Comparison of ENCODE assay signal across 12 mouse cellular contexts in the genomic region with DNA sequence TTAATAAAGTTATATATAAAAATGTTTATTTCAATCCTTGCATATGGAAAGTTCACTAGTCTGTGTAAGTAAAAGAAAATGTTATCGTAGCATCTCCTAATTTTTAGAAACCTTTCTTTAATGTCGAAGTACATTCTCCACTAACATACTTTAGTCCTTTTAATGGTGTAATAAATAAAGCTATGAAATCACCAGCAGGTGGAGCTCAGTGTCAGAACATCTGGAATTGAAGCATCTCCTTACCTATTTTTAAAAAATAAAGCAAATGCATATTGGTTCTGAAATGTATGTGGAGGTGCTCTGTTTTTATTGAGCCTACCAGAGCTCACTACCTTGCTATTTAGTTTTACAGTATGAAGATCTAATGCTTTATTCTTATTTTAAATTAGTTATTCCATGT.
DNase-seq lines count a peak whose midpoint lies in the region; ATAC-seq and TF ChIP-seq lines count a peak whose summit lies in the region.
"Had no signal": no experiment of that assay in that cellular context is flagged by ENCODE, and none has a peak within 500 bp of the region (broad histone marks: within the 10 kb centered on the region; RNA-seq: fewer than 3 reads in every experiment).

No protein-coding gene starts in this region.

- DNase-seq in embryo, embryonic 10.5 days (ENCODE audit: low spot score) = peak; percentile 22
- no peak for DNase-seq in embryo, embryonic 10 days (ENCODE audit: low spot score)
- no peak for DNase-seq in layer of hippocampus, adult 2 months (ENCODE audit: low spot score in 2 of 2)
- DNase-seq in layer of hippocampus, postnatal 14 days (ENCODE audit: low spot score in 2 of 2) = no peak
- peak; percentile 36 for DNase-seq in 416B (ENCODE audit: low read depth)
- DNase-seq in c-Kit-positive CD71-positive TER-119-positive erythroid progenitor cells, embryonic 14.5 days (ENCODE audit: low spot score) = peak; percentile 35
- no peak for DNase-seq in cerebellum, adult 11-12 months
- DNase-seq: B cell, adult 2 months had no signal

- H3K27ac ChIP-seq in layer of hippocampus, adult 2 months = no peak overlapping the region
- H3K27ac ChIP-seq: embryonic facial prominence, embryonic 13.5 days; intestine, embryonic 15.5 days; limb, embryonic 13.5 days had no signal

- peak; percentile 76 for TF ChIP-seq CTCF in layer of hippocampus, adult 2 months (conservative IDR thresholded peaks at IDR 0.05)

- no peak overlapping the region for H3K4me3 ChIP-seq in layer of hippocampus, adult 2 months
- H3K4me3 ChIP-seq: embryonic facial prominence, embryonic 13.5 days; intestine, embryonic 15.5 days; limb, embryonic 13.5 days had no signal

- no peak for ATAC-seq in erythroid progenitor cell, adult 5-6 weeks (replicated peaks; ENCODE audit: low FRiP score, poor library complexity, severe bottlenecking)
- ATAC-seq: intestine, embryonic 15.5 days had no signal

Comparison
In these comparisons a context has a peak if more than half of its experiments do, and no peak if none do; other contexts are left out.
1. DNase-seq: peak in embryo, embryonic 10.5 days (single experiment), 416B (single experiment) and c-Kit-positive CD71-positive TER-119-positive erythroid progenitor cells, embryonic 14.5 days (single experiment); none in embryo, embryonic 10 days (single experiment), layer of hippocampus, adult 2 months (0 of 2), layer of hippocampus, postnatal 14 days (0 of 2) and cerebellum, adult 11-12 months (single experiment).